13 mouse cellular contexts compared by ENCODE assay signal in genomic region chr12:108392254-108393044, GRCm38 (mm10). TPM values are rescaled to one million over a fixed set of nuclear protein-coding genes. Genes with fewer than 3 reads are reported as not detected.
DNase-seq lines count a peak whose midpoint lies in the region; ATAC-seq lines count a peak whose summit lies in the region.
"Had no signal": no experiment of that assay in that cellular context is flagged by ENCODE, and none has a peak within 500 bp of the region (broad histone marks: within the 10 kb centered on the region; RNA-seq: fewer than 3 reads in every experiment).

No protein-coding gene starts in this region.

- H3K4me1 ChIP-seq in intestine, embryonic 14.5 days (replicated peaks; ENCODE audit: control insufficient read depth, insufficient read depth, low read length): peaks cover 7% of the 10 kb centered on the region; the same call in 1 of the 2 replicates
- H3K4me1 ChIP-seq in midbrain, embryonic 14.5 days (ENCODE audit: control insufficient read depth, insufficient read depth, low read length): peaks cover 31% of the 10 kb centered on the region

- H3K36me3 ChIP-seq in intestine, embryonic 14.5 days (ENCODE audit: control insufficient read depth, insufficient read depth, low read length): no peaks in the 10 kb centered on the region
- no peaks in the 10 kb centered on the region for H3K36me3 ChIP-seq in midbrain, embryonic 14.5 days (ENCODE audit: control insufficient read depth, insufficient read depth, low read length)
- H3K36me3 ChIP-seq: hindbrain, embryonic 15.5 days had no signal

- DNase-seq in cerebellum, postnatal 14 days: peak; percentile 37 to 40
- DNase-seq in cerebellum, postnatal 36 days: no peak
- peak; percentile 90 for DNase-seq in 3T3-L1 (ENCODE audit: low read depth, low spot score)
- DNase-seq in fat pad, adult 2 months (ENCODE audit: extremely low read depth, low read depth, low spot score): peak; percentile 39
- no peak for DNase-seq in intestine, embryonic 14.5 days (ENCODE audit: low spot score)
- no peak for DNase-seq in midbrain, embryonic 14.5 days
- no peak for DNase-seq in lung, postnatal 10 days
- DNase-seq in kidney, postnatal 14 days: no peak
- DNase-seq: lung, adult 2 months; spleen, adult 18-20 months; thymus, postnatal 14 days had no signal

- H3K9me3 ChIP-seq in intestine, embryonic 14.5 days (ENCODE audit: control insufficient read depth, low read length): no peaks in the 10 kb centered on the region
- no peaks in the 10 kb centered on the region for H3K9me3 ChIP-seq in midbrain, embryonic 14.5 days (ENCODE audit: control insufficient read depth, low read length)
- H3K9me3 ChIP-seq: hindbrain, embryonic 15.5 days had no signal

- H3K4me2 ChIP-seq in intestine, embryonic 14.5 days (ENCODE audit: low read length): no peak overlapping the region
- no peak overlapping the region for H3K4me2 ChIP-seq in midbrain, embryonic 14.5 days (ENCODE audit: low read length)
- H3K4me2 ChIP-seq: hindbrain, embryonic 15.5 days had no signal

- H3K27me3 ChIP-seq in intestine, embryonic 14.5 days (replicated peaks; ENCODE audit: control insufficient read depth, insufficient read depth, low read length): no peaks in the 10 kb centered on the region
- H3K27me3 ChIP-seq in midbrain, embryonic 14.5 days (ENCODE audit: control insufficient read depth, insufficient read depth, low read length): no peaks in the 10 kb centered on the region
- H3K27me3 ChIP-seq: hindbrain, embryonic 15.5 days had no signal

- H3K27ac ChIP-seq in intestine, embryonic 14.5 days (ENCODE audit: low read depth): no peak overlapping the region
- H3K27ac ChIP-seq in midbrain, embryonic 14.5 days (replicated peaks; ENCODE audit: low read depth, low read length): no peak overlapping the region
- H3K27ac ChIP-seq: hindbrain, embryonic 15.5 days had no signal

- 62% methylated on average over 12 of the region's 12 CpGs for WGBS in intestine, embryonic 14.5 days
- 75% methylated on average over 12 of the region's 12 CpGs for WGBS in midbrain, embryonic 14.5 days

- 0 out of 2 replicates have a peak, but pooled peaks have one; percentile 24 for ATAC-seq in intestine, embryonic 14.5 days (replicated peaks; ENCODE audit: low FRiP score, low TSS enrichment, low read depth)
- no peak for ATAC-seq in midbrain, embryonic 14.5 days (ENCODE audit: low FRiP score, low TSS enrichment)
- ATAC-seq: forebrain, embryonic 16.5 days had no signal

- no peak overlapping the region for H3K9ac ChIP-seq in intestine, embryonic 14.5 days (ENCODE audit: low read length)
- H3K9ac ChIP-seq in midbrain, embryonic 14.5 days (replicated peaks; ENCODE audit: low read length): no peak overlapping the region
- H3K9ac ChIP-seq: hindbrain, embryonic 15.5 days had no signal

- no peak overlapping the region for H3K4me3 ChIP-seq in intestine, embryonic 14.5 days (ENCODE audit: low read depth, low read length)
- no peak overlapping the region for H3K4me3 ChIP-seq in midbrain, embryonic 14.5 days (replicated peaks; ENCODE audit: low read depth, low read length)
- H3K4me3 ChIP-seq: hindbrain, embryonic 15.5 days had no signal

RNA-seq across cellular contexts. Expression of gene Eml1, which starts 21.7 kb away (rescaled TPM):
- polyA plus RNA-seq in intestine, embryonic 14.5 days (2014; fragmentation: Nextera tagmentation; extraction: Ambion mirVana): 72.4 and 94.5 TPM in 2 replicates
- 45.2 and 49.3 TPM in 2 replicates for polyA plus RNA-seq in midbrain, embryonic 14.5 days (2014; fragmentation: Nextera tagmentation; extraction: Ambion mirVana)

RNA-seq across cellular contexts. Expression of gene Cyp46a1, which starts 58.3 kb away (rescaled TPM):
- 4.7 and 5.1 TPM in 2 replicates for polyA plus RNA-seq in intestine, embryonic 14.5 days (2014; fragmentation: Nextera tagmentation; extraction: Ambion mirVana)
- polyA plus RNA-seq in midbrain, embryonic 14.5 days (2014; fragmentation: Nextera tagmentation; extraction: Ambion mirVana): 12.4 and 14.3 TPM in 2 replicates

Comparison
In these comparisons a context has a peak if more than half of its experiments do, and no peak if none do; other contexts are left out.
1. DNase-seq: peak in cerebellum, postnatal 14 days (2 of 2), 3T3-L1 (single experiment) and fat pad, adult 2 months (single experiment); none in cerebellum, postnatal 36 days (0 of 2), intestine, embryonic 14.5 days (single experiment), midbrain, embryonic 14.5 days (single experiment), lung, postnatal 10 days (single experiment) and kidney, postnatal 14 days (single experiment).